8 mouse cellular contexts compared by ENCODE assay signal in the genomic region with DNA sequence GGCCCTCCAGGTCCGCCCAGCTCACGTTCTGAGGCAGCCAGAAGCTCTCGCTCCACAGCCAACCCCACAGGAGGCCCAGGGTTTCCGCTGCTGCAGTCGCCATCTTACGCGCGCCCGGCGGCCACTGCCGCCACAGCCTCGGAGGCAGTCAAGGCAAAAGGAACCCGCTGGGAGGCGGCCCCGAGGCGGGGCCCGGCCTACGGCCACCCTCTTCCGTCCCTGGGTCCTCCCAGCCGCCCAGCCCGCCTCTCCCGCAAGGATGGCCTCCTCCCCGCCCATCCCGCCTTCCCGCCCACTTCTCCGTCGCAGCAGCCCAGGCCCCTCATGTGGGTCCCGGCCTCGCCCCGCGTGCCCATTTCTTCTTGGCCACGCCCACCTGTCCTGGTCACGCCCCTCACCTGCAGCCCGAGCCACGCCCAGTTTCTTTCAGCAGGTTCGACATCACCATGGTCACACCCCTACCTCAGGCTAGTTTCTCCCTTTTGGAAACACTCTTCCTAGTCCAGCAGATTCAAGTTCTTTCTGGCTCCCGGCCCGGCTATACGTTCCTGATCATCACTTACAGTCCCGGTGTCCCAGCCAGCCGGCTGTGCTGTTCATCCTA. TPM values are rescaled to one million over a fixed set of nuclear protein-coding genes. Genes with fewer than 3 reads are reported as not detected.
DNase-seq lines count a peak whose midpoint lies in the region; ATAC-seq and TF ChIP-seq lines count a peak whose summit lies in the region.

No protein-coding gene starts in this region.

- no peaks in the 10 kb centered on the region for H3K9me3 ChIP-seq in hindbrain, postnatal 0 days (ENCODE audit: low read length)

- H3K4me2 ChIP-seq in hindbrain, postnatal 0 days (ENCODE audit: low read depth, low read length), result peak overlapping the region; percentile 74

- peak overlapping the region; percentile 79 for H3K27ac ChIP-seq in cortical plate, adult 2 months (ENCODE audit: insufficient read depth, low read length)
- H3K27ac ChIP-seq in gastrocnemius, adult 2 months, result peak overlapping the region; percentile 91
- peak overlapping the region; percentile 86 for H3K27ac ChIP-seq in hindbrain, postnatal 0 days
- H3K27ac ChIP-seq in left cerebral cortex, adult 2 months, result peak overlapping the region; percentile 93
- no peak overlapping the region for H3K27ac ChIP-seq in macrophage

- peak; percentile 79 for ATAC-seq in activated CD4-positive, CD25-positive, alpha-beta regulatory T cell, adult 4 months
- peak; percentile 91 for ATAC-seq in hindbrain, postnatal 0 days

- TF ChIP-seq POLR2A in cortical plate, adult 2 months (IDR thresholded peaks at IDR 0.05; ENCODE audit: extremely low read depth, insufficient read depth, low read length), result peak; percentile 87

- DNase-seq in gastrocnemius, adult 2 months, result peak; percentile 93
- peak; percentile 89 for DNase-seq in hindbrain, postnatal 0 days (ENCODE audit: low spot score)
- peak; percentile 83 to 85 for DNase-seq in left cerebral cortex, adult 2 months (ENCODE audit: extremely low spot score in 1 of 2, low spot score in 2 of 2)
- DNase-seq in retina, postnatal 7 days (ENCODE audit: low read depth, low spot score), result peak; percentile 47
- peak; percentile 84 to 89 for DNase-seq in urinary bladder, adult 18-20 months (ENCODE audit: low spot score in 2 of 2)

- no peaks in the 10 kb centered on the region for H3K27me3 ChIP-seq in hindbrain, postnatal 0 days (ENCODE audit: insufficient read depth, low read length)

- no peaks in the 10 kb centered on the region; the same call in 1 of the 2 replicates for H3K4me1 ChIP-seq in cortical plate, adult 2 months (ENCODE audit: control insufficient read depth, insufficient read depth, low read length)
- H3K4me1 ChIP-seq in hindbrain, postnatal 0 days (ENCODE audit: insufficient read depth, low read length), result peaks cover 5% of the 10 kb centered on the region; the same call in 1 of the 2 replicates

- H3K4me3 ChIP-seq in cortical plate, adult 2 months (ENCODE audit: insufficient read depth, low read length), result peak overlapping the region; percentile 52
- H3K4me3 ChIP-seq in gastrocnemius, adult 2 months, result peak overlapping the region; percentile 92
- H3K4me3 ChIP-seq in hindbrain, postnatal 0 days (ENCODE audit: low read length), result peak overlapping the region; percentile 79
- H3K4me3 ChIP-seq in left cerebral cortex, adult 2 months, result peak overlapping the region; percentile 72
- peak overlapping the region; percentile 67; the same call in 1 of the 2 replicates for H3K4me3 ChIP-seq in macrophage (ENCODE audit: inconsistent target)

- peak overlapping the region; percentile 90 for H3K9ac ChIP-seq in hindbrain, postnatal 0 days (replicated peaks; ENCODE audit: low read length)

- no peaks in the 10 kb centered on the region for H3K36me3 ChIP-seq in hindbrain, postnatal 0 days (ENCODE audit: insufficient read depth, low read length)
- H3K36me3 ChIP-seq in macrophage (ENCODE audit: inconsistent target), result no peaks in the 10 kb centered on the region

- H3K79me2 ChIP-seq in macrophage (ENCODE audit: inconsistent target), result peaks cover 38% of the 10 kb centered on the region

- under 1% methylated on average over 40 of the region's 41 CpGs for WGBS in hindbrain, postnatal 0 days
- WGBS in macrophage (ENCODE audit: missing documents), result under 1% methylated on average over 34 of the region's 41 CpGs

- intact Hi-C loops in gastrocnemius, adult 2 months (cut with DNase I), result loop anchor here (10.0 kb wide), 1 partner anchor 178 kb away; the partner anchor contains the start of gene Aqp5
- intact Hi-C loops in left cerebral cortex, adult 2 months (cut with DNase I), result loop anchor here (1.0 to 10.0 kb wide), 3 partner anchors 47 to 358 kb away; partner anchors contain the start of gene Cox14

- no peak for TF ChIP-seq CTCF in cortical plate, adult 2 months (IDR thresholded peaks at IDR 0.05; ENCODE audit: extremely low read depth, insufficient read depth, low read length)
- peak; percentile 32 for TF ChIP-seq CTCF in gastrocnemius, adult 2 months (IDR thresholded peaks at IDR 0.05)
- TF ChIP-seq CTCF in hindbrain, postnatal 0 days (IDR thresholded peaks at IDR 0.05; ENCODE audit: low read depth), result peak; percentile 31; the same call in 1 of the 2 replicates
- no peak; the same call in 1 of the 2 replicates for TF ChIP-seq CTCF in left cerebral cortex, adult 2 months (IDR thresholded peaks at IDR 0.05)

RNA-seq across cellular contexts. Expression of gene Cers5, which starts 0.3 kb away (rescaled TPM):
- 10 to 100 TPM; 63.5 to 71.6 TPM for polyA plus RNA-seq in activated CD4-positive, CD25-positive, alpha-beta regulatory T cell, adult 4 months (2017; shearing (Covaris generic))
- polyA plus RNA-seq in cortical plate, adult 2 months (2012; rRNA removed), result 42.5 and 44.5 TPM in 2 replicates
- 1 to 10 TPM; 4.6 to 5.4 TPM for total RNA-seq in gastrocnemius, adult 2 months (2021)
- 92.8 and 105 TPM in 2 replicates for total RNA-seq in hindbrain, postnatal 0 days (2014; rRNA removed)
- polyA plus RNA-seq in hindbrain, postnatal 0 days (2015; fragmentation: Nextera tagmentation; extraction: Ambion mirVana), result 73.0 and 73.9 TPM in 2 replicates
- 10 to 100 TPM; 32.3 to 34.7 TPM for total RNA-seq in left cerebral cortex, adult 2 months (2021)
- total RNA-seq in macrophage (2018; cell fraction: chromatin; rRNA removed), result 10 to 100 TPM; 11.1 to 77.2 (median 45.3) TPM
- total RNA-seq in macrophage (2018; cell fraction: cytosol; rRNA removed), result 10 to 100 TPM; 20.4 to 46.7 (median 31.2) TPM
- total RNA-seq in macrophage (2018; cell fraction: nucleus; rRNA removed), result 10 to 100 TPM; 12.9 to 83.5 (median 40.7) TPM
- polyA plus RNA-seq in macrophage (2018), result 30.6 to 52.5 TPM (median 40.5 TPM) in 3 replicates

RNA-seq across cellular contexts. Expression of gene Cox14, which starts 47.0 kb away (rescaled TPM):
- polyA plus RNA-seq in activated CD4-positive, CD25-positive, alpha-beta regulatory T cell, adult 4 months (2017; shearing (Covaris generic)), result 100 to 1,000 TPM; 152 to 189 TPM
- 226 and 237 TPM in 2 replicates for polyA plus RNA-seq in cortical plate, adult 2 months (2012; rRNA removed)
- total RNA-seq in gastrocnemius, adult 2 months (2021), result 100 to 1,000 TPM; 145 to 166 TPM
- 61.2 and 101 TPM in 2 replicates for total RNA-seq in hindbrain, postnatal 0 days (2014; rRNA removed)
- 201 and 202 TPM in 2 replicates for polyA plus RNA-seq in hindbrain, postnatal 0 days (2015; fragmentation: Nextera tagmentation; extraction: Ambion mirVana)
- 100 to 1,000 TPM; 113 to 123 TPM for total RNA-seq in left cerebral cortex, adult 2 months (2021)
- 10 to 100 TPM in 15 of 26 experiments, 1 to 10 TPM in 11; 2.7 to 27.5 (median 11.6) TPM for total RNA-seq in macrophage (2018; cell fraction: chromatin; rRNA removed)
- 100 to 1,000 TPM in 1 of 26 experiments, 10 to 100 TPM in 25; 64.4 to 103 (median 83.6) TPM for total RNA-seq in macrophage (2018; cell fraction: cytosol; rRNA removed)
- total RNA-seq in macrophage (2018; cell fraction: nucleus; rRNA removed), result 10 to 100 TPM in 25 of 26 experiments, 1 to 10 TPM in 1; 6.7 to 53.7 (median 28.3) TPM
- polyA plus RNA-seq in macrophage (2018), result 18.4 to 95.0 TPM (median 69.0 TPM) in 3 replicates

RNA-seq across cellular contexts. Expression of gene Gpd1, which starts 55.1 kb away (rescaled TPM):
- under 1 TPM; 0.16 to 0.60 TPM for polyA plus RNA-seq in activated CD4-positive, CD25-positive, alpha-beta regulatory T cell, adult 4 months (2017; shearing (Covaris generic))
- polyA plus RNA-seq in cortical plate, adult 2 months (2012; rRNA removed), result 55.3 and 60.4 TPM in 2 replicates
- total RNA-seq in gastrocnemius, adult 2 months (2021), result 100 to 1,000 TPM; 381 to 575 TPM
- 2.8 and 3.7 TPM in 2 replicates for total RNA-seq in hindbrain, postnatal 0 days (2014; rRNA removed)
- 2.5 TPM in 2 replicates for polyA plus RNA-seq in hindbrain, postnatal 0 days (2015; fragmentation: Nextera tagmentation; extraction: Ambion mirVana)
- total RNA-seq in left cerebral cortex, adult 2 months (2021), result 100 to 1,000 TPM in 1 of 2 experiments, 10 to 100 TPM in 1; 90.7 to 100 TPM
- total RNA-seq in macrophage (2018; cell fraction: chromatin; rRNA removed), result 1 to 10 TPM in 4 of 26 experiments, under 1 TPM in 16, not detected in 6; 0.31 to 1.8 (median 0.71) TPM
- 1 to 10 TPM in 2 of 26 experiments, under 1 TPM in 24; 0.14 to 1.3 (median 0.45) TPM for total RNA-seq in macrophage (2018; cell fraction: cytosol; rRNA removed)
- total RNA-seq in macrophage (2018; cell fraction: nucleus; rRNA removed), result 1 to 10 TPM in 6 of 26 experiments, under 1 TPM in 18, not detected in 2; 0.20 to 2.4 (median 0.64) TPM
- polyA plus RNA-seq in macrophage (2018), result 1.3 to 1.9 TPM (median 1.5 TPM) in 3 replicates

Comparison
In these comparisons a context has a peak if more than half of its experiments do, and no peak if none do; other contexts are left out.
1. CTCF ChIP-seq: peak in gastrocnemius, adult 2 months (single experiment) and hindbrain, postnatal 0 days (single experiment); none in cortical plate, adult 2 months (single experiment) and left cerebral cortex, adult 2 months (single experiment).
2. RNA of gene Gpd1, which starts 55.1 kb away (polyA plus RNA-seq): 55.3 to 60.4 TPM in cortical plate, adult 2 months; 2.5 TPM in hindbrain, postnatal 0 days, 1.3 to 1.9 TPM in macrophage and 0.16 to 0.60 TPM in activated CD4-positive, CD25-positive, alpha-beta regulatory T cell, adult 4 months; every median in the first group is over 10 times any median in the second.
3. Peak in every context shown above with its lines, with median percentiles within 50 percentile points of each other: H3K4me3 ChIP-seq and DNase-seq.